Mouse (Mus musculus) liver, embryonic 15.5 days (tissue): ENCODE results near the gene Acer2. TPM values are rescaled to one million over a fixed set of nuclear protein-coding genes. Genes with fewer than 3 reads are reported as not detected.

ENCODE experiments used
- ATAC-seq: fragments of 200-750 bp; cut with Nextera tagmentation; 2 replicates; pipeline ENCODE4 v1.8.0; 2017; ENCODE audit warnings: moderate number of reproducible peaks, mild to moderate bottlenecking, moderate library complexity; ENCODE audit not compliant: insufficient read depth
- H3K27ac ChIP-seq: fragments of 300-500 bp; sonication (generic); replicated peaks from 2 replicates; pipeline ENCODE4 v1.5.1; 2015; ENCODE audit warnings: mild to moderate bottlenecking, inconsistent platforms
- H3K27me3 ChIP-seq: fragments of 300-500 bp; sonication (generic); 2 replicates; pipeline ENCODE4 v1.6.1; 2015; ENCODE audit warnings: mild to moderate bottlenecking, inconsistent platforms
- H3K36me3 ChIP-seq: fragments of 300-500 bp; sonication (generic); replicated peaks from 2 replicates; pipeline ENCODE4 v1.6.1; 2015; ENCODE audit warnings: moderate library complexity, mild to moderate bottlenecking, inconsistent platforms
- H3K4me1 ChIP-seq: fragments of 300-500 bp; sonication (generic); replicated peaks from 2 replicates; pipeline ENCODE4 v1.6.1; 2015; ENCODE audit warnings: inconsistent platforms
- H3K4me2 ChIP-seq: fragments of 300-500 bp; sonication (generic); 2 replicates; pipeline ENCODE4 v1.6.1; 2015; ENCODE audit warnings: moderate library complexity, mild to moderate bottlenecking, inconsistent platforms
- H3K4me3 ChIP-seq: fragments of 300-500 bp; sonication (generic); replicated peaks from 2 replicates; pipeline ENCODE4 v1.5.1; 2015; ENCODE audit warnings: mild to moderate bottlenecking, inconsistent platforms
- H3K9ac ChIP-seq: fragments of 300-500 bp; sonication (generic); 2 replicates; pipeline ENCODE4 v1.6.1; 2015; ENCODE audit warnings: moderate library complexity, mild to moderate bottlenecking, inconsistent platforms
- H3K9me3 ChIP-seq: fragments of 300-500 bp; sonication (generic); replicated peaks from 2 replicates; pipeline ENCODE4 v1.6.1; 2016; ENCODE audit warnings: inconsistent platforms
- WGBS: fragments of 180-500 bp; shearing (Covaris S2); methylation state at CpG from one replicate; pipeline ENCODE4 v1.1.7; 2015; ENCODE audit warnings: mixed read lengths; ENCODE audit not compliant: insufficient replicate concordance; 5-methylcytosine and 5-hydroxymethylcytosine counted together
- polyA plus RNA-seq: library from polyadenylated mRNA; unstranded; fragments of >200 nt; fragmentation: Nextera tagmentation; extraction: Ambion mirVana; gene quantifications from 2 replicates; pipeline ENCODE4 v1.2.1, GENCODE M21; 2015

Gene Acer2
- polyA plus RNA-seq, 1 experiment from 2014 or later = 5.2 TPM

GRCm38 (mm10) chr4:86926997-86927396 is 52.8 kb downstream of the Acer2 start:
- Histone ChIP-seq H3K4me1 (no peaks in the 10 kb centered on the region), H3K27me3 (peaks cover 4% of the 10 kb centered on the region; the same call in 1 of the 2 replicates), H3K9me3 (no peaks in the 10 kb centered on the region), H3K4me3 (no peak overlapping the region), H3K4me2 (no peak overlapping the region), H3K9ac (no peak overlapping the region), H3K36me3 (no peaks in the 10 kb centered on the region), H3K27ac (no peak overlapping the region)
- 56% methylated on average over 3 of the region's 3 CpGs for WGBS
- ATAC-seq = no peak

GRCm38 (mm10) chr4:86930101-86930635 is 56.0 kb downstream of the Acer2 start:
- no peak for ATAC-seq

GRCm38 (mm10) chr4:86930636-86931456 is 56.6 kb downstream of the Acer2 start:
- Histone ChIP-seq H3K36me3 (no peaks in the 10 kb centered on the region), H3K9me3 (no peaks in the 10 kb centered on the region), H3K4me1 (no peaks in the 10 kb centered on the region), H3K27me3 (peaks cover 4% of the 10 kb centered on the region; the same call in 1 of the 2 replicates), H3K4me3 (peak overlapping the region; percentile 48), H3K4me2 (peak overlapping the region; percentile 59), H3K9ac (no peak overlapping the region), H3K27ac (no peak overlapping the region)
- WGBS = 15% methylated on average over 33 of the region's 33 CpGs
- no peak; the same call in 1 of the 2 replicates for ATAC-seq

More at GRCm38 (mm10) chr4:86930101-86930635, 56.0 kb downstream of the Acer2 start:
- Histone ChIP-seq H3K9me3 (no peaks in the 10 kb centered on the region), H3K4me3 (peak overlapping the region; percentile 48; the same call in 1 of the 2 replicates), H3K4me2 (peak overlapping the region; percentile 59), H3K36me3 (no peaks in the 10 kb centered on the region), H3K27me3 (peaks cover 4% of the 10 kb centered on the region; the same call in 1 of the 2 replicates), H3K4me1 (no peaks in the 10 kb centered on the region), H3K27ac (no peak overlapping the region), H3K9ac (no peak overlapping the region)
- WGBS = 67% methylated on average over 7 of the region's 7 CpGs

- H3K4me3 ChIP-seq = no peak overlapping the region
- H3K27me3 ChIP-seq = peaks cover 4% of the 10 kb centered on the region; the same call in 1 of the 2 replicates
- no peaks in the 10 kb centered on the region for H3K36me3 ChIP-seq
- H3K4me1 ChIP-seq = no peaks in the 10 kb centered on the region
- WGBS = 56% methylated on average over 6 of the region's 6 CpGs
- no peak overlapping the region for H3K9ac ChIP-seq
- no peak overlapping the region for H3K4me2 ChIP-seq
- no peak for ATAC-seq
- no peak overlapping the region for H3K27ac ChIP-seq
- no peaks in the 10 kb centered on the region for H3K9me3 ChIP-seq
Measured at GRCm38 (mm10) chr4:86933026-86933425, 58.8 kb downstream of the Acer2 start.

- Histone ChIP-seq H3K4me2 (no peak overlapping the region), H3K4me3 (no peak overlapping the region), H3K9me3 (no peaks in the 10 kb centered on the region), H3K36me3 (no peaks in the 10 kb centered on the region), H3K9ac (no peak overlapping the region), H3K4me1 (no peaks in the 10 kb centered on the region), H3K27ac (no peak overlapping the region), H3K27me3 (no peaks in the 10 kb centered on the region)
- WGBS = 79% methylated on average over 9 of the region's 9 CpGs
- ATAC-seq = no peak
Measured at GRCm38 (mm10) chr4:86936217-86936616, 62.0 kb downstream of the Acer2 start.

GRCm38 (mm10) chr4:86936706-86937105 is 62.5 kb downstream of the Acer2 start:
- no peak overlapping the region for H3K4me3 ChIP-seq
- H3K27me3 ChIP-seq = no peaks in the 10 kb centered on the region
- no peak overlapping the region for H3K27ac ChIP-seq
- no peaks in the 10 kb centered on the region for H3K4me1 ChIP-seq
- H3K36me3 ChIP-seq = no peaks in the 10 kb centered on the region
- no peak overlapping the region for H3K9ac ChIP-seq
- no peak overlapping the region for H3K4me2 ChIP-seq
- no peaks in the 10 kb centered on the region for H3K9me3 ChIP-seq
- 43% methylated on average over 3 of the region's 3 CpGs for WGBS
- no peak for ATAC-seq

GRCm38 (mm10) chr4:86942656-86943055 is 68.5 kb downstream of the Acer2 start:
- WGBS = 62% methylated on average over 6 of the region's 6 CpGs
- no peaks in the 10 kb centered on the region for H3K4me1 ChIP-seq
- no peak for ATAC-seq
- no peak overlapping the region for H3K4me2 ChIP-seq
- no peaks in the 10 kb centered on the region for H3K27me3 ChIP-seq
- no peak overlapping the region for H3K27ac ChIP-seq
- no peak overlapping the region for H3K4me3 ChIP-seq
- H3K36me3 ChIP-seq = no peaks in the 10 kb centered on the region
- no peaks in the 10 kb centered on the region for H3K9me3 ChIP-seq
- no peak overlapping the region for H3K9ac ChIP-seq

GRCm38 (mm10) chr4:86943296-86943695 is 69.1 kb downstream of the Acer2 start:
- Histone ChIP-seq H3K4me2 (no peak overlapping the region), H3K9me3 (no peaks in the 10 kb centered on the region), H3K4me3 (no peak overlapping the region), H3K36me3 (no peaks in the 10 kb centered on the region), H3K27ac (no peak overlapping the region), H3K27me3 (no peaks in the 10 kb centered on the region), H3K9ac (no peak overlapping the region), H3K4me1 (no peaks in the 10 kb centered on the region)
- 51% methylated on average over 6 of the region's 6 CpGs for WGBS
- no peak for ATAC-seq

GRCm38 (mm10) chr4:86948794-86949193 is 74.6 kb downstream of the Acer2 start:
- H3K27me3 ChIP-seq = no peaks in the 10 kb centered on the region
- WGBS = 61% methylated on average over 1 of the region's 1 CpGs
- no peaks in the 10 kb centered on the region for H3K9me3 ChIP-seq
- H3K4me1 ChIP-seq = no peaks in the 10 kb centered on the region
- H3K4me2 ChIP-seq = no peak overlapping the region
- no peak overlapping the region for H3K4me3 ChIP-seq
- no peak for ATAC-seq
- no peak overlapping the region for H3K27ac ChIP-seq
- H3K36me3 ChIP-seq = no peaks in the 10 kb centered on the region
- no peak overlapping the region for H3K9ac ChIP-seq

GRCm38 (mm10) chr4:86953519-86953918 is 79.3 kb downstream of the Acer2 start:
- H3K36me3 ChIP-seq = no peaks in the 10 kb centered on the region
- H3K9ac ChIP-seq = no peak overlapping the region
- no peak overlapping the region for H3K27ac ChIP-seq
- no peaks in the 10 kb centered on the region for H3K4me1 ChIP-seq
- no peaks in the 10 kb centered on the region for H3K27me3 ChIP-seq
- no peak for ATAC-seq
- no peaks in the 10 kb centered on the region for H3K9me3 ChIP-seq
- no peak overlapping the region for H3K4me3 ChIP-seq
- 48% methylated on average over 5 of the region's 5 CpGs for WGBS
- no peak overlapping the region for H3K4me2 ChIP-seq

GRCm38 (mm10) chr4:86955448-86955847 is 81.3 kb downstream of the Acer2 start:
- H3K36me3 ChIP-seq = no peaks in the 10 kb centered on the region
- H3K9ac ChIP-seq = no peak overlapping the region
- ATAC-seq = no peak
- H3K4me3 ChIP-seq = no peak overlapping the region
- H3K4me2 ChIP-seq = no peak overlapping the region
- H3K27ac ChIP-seq = no peak overlapping the region
- 29% methylated on average over 4 of the region's 4 CpGs for WGBS
- H3K27me3 ChIP-seq = no peaks in the 10 kb centered on the region
- no peaks in the 10 kb centered on the region for H3K4me1 ChIP-seq
- no peaks in the 10 kb centered on the region for H3K9me3 ChIP-seq
